Mouse (Mus musculus) layer of hippocampus, postnatal 36 days (tissue): ENCODE measurements around the gene B430218F22Rik. TPM values are rescaled to one million over a fixed set of nuclear protein-coding genes. Genes with fewer than 3 reads are reported as not detected.
"Not testable (repeated sequence)": the region's sequence is repeated elsewhere in the genome, so short reads cannot be mapped to it uniquely, and the experiment has no call there.

Experiments
- DNase-seq, 2 experiments: peaks; one replicate each; pipeline ENCODE4 v3.0.0; 2022
- total RNA-seq, 2 experiments: library from RNA; stranded (reverse); gene quantifications; 2 replicates each; pipeline ENCODE4 v1.2.3; 2021

B430218F22Rik gene
- under 1 TPM; 0.22 to 0.25 TPM for total RNA-seq

DNA sequence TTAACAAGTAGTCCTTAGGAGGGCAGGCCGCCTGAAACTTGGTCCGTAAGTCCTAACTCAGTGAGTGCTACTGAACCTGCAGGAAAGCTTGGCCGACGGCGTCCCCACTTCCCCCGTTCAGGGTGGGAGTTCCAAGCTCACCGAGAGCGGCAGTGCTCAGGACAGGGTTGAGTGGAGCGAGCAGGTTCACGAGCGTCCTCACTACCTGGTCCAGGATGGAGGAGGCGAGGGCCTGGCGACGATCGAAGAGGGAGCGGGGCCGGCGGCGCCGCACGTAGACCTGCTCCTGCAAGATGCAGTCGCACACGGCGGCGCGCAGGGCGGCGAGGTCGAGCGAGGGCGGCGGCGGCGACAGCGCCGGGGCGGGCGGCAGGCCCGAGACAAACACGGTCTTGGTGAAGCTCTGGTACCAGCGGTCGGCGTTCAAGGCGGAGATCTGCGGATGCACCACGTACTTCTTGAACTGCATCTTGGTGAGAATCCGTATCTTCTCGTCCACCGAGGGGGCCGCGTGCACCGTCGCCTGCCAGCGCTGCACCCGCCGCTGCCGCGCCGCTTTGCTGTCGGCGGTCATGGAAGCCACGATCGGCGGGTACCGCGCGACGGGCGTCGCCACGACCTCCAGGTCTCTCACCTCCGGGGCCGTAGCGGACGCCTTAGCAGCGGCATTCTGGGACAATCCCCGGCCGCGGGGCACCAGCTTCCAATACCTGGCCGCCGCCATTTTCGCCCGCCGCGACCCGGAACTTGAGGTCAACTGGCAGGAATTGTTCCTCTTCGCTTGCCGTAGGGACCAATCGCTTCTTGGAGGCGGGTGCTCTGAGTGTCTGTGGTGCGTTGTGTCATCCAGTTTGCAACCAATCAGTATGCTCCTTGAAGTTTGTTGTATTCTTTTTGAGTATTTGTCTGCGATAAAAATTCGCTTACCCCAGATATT lies at the start of gene B430218F22Rik, which contains the start of gene Mrps30:
B430218F22Rik (plus strand) TSS at position 120 of the 937 bp plus-strand sequence.
Mrps30 (minus strand) TSS at position 742 of the 937 bp plus-strand sequence.
- peak; percentile 93 to 94 for DNase-seq

DNA sequence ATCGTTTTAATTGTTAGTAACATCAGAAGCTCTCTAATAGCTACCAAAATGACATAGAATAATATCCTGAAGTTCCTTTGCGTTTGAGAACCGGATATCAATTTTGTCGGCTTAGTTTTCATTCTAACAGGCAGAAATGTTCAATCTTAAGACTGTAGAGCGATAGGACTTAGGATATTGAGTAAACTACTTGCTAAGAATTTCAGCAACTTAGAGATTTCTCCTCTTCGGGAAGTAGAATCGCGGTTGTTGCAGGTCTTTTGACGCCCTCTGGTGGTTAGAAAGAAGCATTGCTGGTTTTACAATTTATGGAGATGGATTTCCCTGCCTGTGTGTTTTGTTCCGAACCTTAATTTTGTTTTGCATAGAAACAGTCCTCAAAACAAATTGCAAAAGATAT lies 36.2 kb upstream of the B430218F22Rik start:
- no peak for DNase-seq

DNA sequence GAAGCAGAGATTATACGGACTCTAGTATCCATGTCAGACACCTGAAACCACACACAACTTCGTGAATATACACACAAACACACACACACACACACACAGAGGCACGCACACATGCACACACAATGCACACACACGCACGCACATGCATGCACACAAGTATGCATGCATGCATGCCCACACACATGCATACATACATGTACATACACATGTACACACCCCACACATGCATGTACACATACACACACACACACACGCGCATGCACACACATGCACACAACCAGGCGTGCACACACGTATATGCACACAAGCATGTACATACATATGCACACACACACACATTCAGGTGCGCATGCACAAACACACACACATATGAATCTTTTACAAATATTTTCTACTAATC lies 35.6 kb upstream of the B430218F22Rik start:
- no peak for DNase-seq

DNA sequence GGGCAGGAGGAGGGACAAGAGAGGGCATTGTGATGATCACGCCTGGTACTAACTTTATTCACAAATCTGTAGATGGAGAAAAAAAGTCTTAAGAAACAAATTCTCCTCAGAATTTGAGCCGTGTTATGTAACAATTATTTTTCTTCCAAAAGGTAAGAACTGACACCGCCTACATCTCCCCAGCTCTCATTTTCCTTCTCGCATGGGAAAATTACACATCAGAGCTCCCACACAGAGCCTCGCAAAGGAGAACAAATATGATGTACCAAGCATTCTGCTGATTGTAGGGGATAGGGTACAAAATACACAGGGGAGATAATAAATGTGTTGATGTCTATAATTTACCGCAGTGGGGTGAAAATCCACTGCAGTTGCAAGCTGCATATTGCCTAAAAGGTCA lies 23.1 kb upstream of the B430218F22Rik start:
- DNase-seq, result no peak

DNA sequence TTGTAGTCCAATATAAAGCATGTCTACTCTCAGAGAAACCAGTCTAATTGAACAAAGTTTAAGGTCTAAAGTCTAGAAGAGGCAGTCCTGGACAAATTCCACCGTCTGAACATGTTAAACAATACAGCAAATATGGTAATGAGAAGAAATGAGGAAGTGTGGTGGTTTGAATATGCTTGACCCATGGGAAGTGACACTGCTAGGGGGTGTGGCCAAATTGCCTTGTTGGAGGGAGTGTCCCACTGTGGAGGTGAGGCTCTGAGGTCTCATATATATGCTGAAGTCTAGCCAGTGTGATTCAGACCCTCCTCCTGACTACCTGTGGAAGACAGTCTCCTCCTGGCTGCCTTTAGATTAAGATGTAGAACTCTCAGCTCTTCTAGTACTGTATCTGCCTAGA lies 20.7 kb upstream of the B430218F22Rik start:
- no peak for DNase-seq

DNA sequence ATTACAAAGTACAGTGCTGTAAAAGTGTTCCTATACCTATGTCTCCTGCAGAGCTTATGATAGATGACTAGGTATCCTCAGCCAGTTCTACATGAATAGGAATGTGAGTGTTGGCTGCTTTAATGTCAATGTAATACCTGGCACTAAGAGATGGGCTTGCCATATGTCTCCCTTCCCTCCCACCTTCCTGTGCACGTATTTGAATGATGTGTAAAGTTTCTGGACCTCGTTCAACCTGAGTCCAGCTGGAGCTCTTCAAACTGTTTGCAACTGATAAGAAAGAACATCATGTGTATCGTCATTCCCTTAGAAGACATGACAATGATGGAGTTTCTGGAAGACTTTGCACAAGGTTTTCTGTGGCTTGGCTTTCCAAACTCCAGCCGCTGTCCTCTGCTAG lies 13.6 kb upstream of the B430218F22Rik start:
- no peak for DNase-seq

DNA sequence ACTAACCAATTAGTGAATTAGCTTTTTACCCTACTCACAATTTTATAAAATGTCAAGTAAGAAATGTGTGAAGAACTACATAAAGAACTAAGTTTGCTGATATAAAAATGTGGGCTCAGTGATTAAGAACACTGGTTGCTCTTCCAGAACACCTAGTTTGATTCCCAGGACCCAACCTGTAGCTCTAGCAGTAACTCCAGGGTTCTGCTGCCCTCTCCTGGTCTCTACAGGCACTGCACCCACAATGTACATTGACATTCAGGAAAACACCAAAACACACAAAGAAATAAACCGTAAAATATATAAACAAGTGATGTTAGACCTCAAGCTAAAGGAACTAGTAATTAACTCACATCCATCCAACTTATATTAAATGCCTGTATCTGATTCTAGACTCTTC lies 7.3 kb upstream of the B430218F22Rik start:
- peak; percentile 27 to 33 for DNase-seq

DNA sequence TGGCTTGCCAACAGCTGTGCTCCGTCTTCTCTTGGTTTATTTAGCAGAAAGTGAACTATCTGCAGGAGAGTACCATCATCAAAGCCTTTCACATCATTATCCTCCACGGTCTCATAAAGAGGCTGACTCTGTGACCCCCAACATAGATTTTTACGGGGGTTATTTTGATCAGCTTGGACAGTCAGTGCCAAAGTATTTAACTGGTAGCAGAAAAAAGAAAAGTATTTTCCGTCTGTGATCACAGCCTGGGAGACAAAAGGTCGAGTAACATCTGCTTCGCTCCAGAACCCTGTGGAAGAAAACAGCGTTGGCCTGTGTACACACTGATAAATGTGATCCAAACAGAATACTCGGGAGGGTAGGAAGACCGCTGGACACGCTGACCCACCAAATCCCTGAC lies 6.0 kb upstream of the B430218F22Rik start:
- no peak for DNase-seq

DNA sequence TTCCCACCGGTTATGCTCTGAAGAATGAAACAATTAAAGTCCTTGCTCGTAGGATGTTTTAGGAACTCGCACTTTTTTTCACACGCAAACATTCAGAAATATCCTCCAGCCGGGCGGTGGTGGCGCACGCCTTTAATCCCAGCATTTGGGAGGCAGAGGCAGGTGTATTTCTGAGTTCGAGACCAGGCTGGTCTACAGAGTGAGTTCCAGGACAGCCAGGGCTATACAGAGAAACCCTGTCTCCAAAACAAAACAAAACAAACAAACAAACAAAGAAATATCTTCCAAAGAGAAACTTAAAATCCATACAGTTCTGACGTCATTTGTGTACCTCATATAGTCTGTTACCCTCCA lies 995 bp downstream of the B430218F22Rik start:
- DNase-seq, result not testable (repeated sequence)

DNA sequence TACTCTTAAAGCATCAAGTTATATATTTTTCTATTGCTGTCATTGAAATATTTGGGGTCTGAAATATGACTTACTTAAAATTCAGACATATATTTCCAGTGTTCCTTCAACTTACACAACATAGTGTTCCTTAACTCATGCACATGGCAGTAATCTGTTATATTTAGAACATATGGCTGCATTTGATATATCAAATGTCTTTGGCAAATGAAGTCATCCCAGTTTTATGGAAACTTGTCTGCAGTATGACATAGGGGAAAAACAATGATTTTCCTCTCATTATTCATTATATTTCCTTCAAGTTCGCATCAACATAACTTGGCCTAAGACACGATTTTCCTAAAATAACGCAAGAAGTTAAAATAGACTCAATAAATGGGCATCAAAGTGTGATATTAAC lies 9.4 kb downstream of the B430218F22Rik start:
- no peak for DNase-seq

DNA sequence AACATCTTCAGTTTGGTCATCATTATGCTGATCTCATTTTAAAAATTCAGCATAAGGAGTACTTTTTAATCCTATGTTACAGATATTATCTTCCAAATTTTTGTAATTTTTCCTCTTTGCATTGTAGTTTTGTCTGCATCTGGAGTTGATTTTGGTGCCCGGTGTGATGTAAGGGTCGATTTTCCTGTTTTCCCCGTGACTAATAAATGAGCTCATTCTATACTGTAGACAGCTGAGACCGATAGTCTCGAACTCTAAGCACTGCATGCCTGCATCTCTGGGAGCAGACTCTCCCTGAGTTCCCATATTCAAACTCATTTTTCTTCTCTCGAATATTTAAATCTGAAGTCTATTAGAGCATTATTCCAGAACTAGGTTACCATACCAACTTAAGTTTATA lies 13.9 kb downstream of the B430218F22Rik start:
- no peak for DNase-seq

DNA sequence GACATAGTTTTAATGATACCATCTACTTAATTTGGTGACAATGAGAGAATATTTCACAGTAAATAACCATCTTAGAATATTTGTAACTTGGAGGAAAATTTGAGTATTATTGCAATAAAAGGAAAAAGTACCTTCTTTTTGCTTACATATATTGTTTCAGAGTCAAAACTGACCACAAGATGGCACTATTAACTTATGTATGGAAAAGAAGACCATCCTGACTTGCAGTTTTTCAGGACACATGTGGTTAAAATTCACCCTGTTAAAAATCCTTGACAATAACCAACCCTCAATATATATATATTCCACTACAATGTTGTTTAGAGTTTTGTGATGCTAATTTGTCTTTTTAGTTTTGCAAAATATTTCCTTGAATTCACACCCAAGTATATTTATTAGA lies 17.1 kb downstream of the B430218F22Rik start:
- no peak for DNase-seq

DNA sequence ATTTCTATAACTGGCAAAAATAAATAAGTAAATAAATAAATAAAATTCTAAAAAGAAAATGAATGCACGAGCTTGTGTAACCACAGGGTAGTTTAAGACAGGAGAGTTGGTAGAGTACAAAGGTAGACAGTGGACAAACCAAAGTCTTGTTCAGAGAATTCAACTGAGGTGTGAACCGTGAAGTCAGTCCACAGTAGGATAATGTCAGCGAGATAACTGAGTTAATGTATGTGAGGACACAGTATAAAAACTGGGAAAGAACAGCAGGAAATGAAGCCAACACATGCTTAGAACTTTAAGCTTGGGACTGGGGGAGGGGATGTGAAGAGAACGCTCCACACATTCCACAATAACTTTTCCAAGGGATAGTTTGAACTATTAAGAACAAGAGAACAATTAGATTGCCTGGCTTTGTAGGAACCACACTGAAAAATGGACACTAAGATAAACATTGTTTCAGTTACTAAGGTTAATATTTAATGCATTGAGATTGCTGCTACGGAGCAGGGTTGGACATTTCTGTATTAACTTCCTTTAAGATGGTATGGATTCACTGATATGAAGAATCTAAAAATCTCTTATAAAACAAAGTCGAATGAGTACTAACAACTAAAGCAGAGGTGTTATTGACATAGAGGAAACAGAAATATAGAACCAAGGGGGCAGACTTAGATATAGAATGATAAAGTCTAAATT lies 25.0 kb downstream of the B430218F22Rik start:
- DNase-seq, result no peak

DNA sequence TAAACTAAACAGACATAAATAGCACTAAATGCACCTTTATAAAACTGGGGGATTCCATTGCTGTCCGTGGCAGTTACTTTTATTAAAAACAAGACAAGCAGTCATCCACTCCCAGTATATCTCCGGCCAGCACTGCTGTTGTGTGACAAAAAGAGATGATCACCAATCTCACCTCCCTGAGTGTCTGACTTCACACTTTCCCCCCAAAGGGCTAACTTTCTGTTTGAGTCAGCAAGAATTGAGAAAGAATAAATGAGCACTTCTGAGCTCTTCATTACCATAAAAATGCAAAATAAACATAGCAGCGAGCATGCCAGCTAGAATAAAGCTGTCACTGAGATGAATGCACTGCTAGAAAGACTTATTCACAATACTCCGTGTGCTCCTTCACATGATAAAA lies 31.7 kb downstream of the B430218F22Rik start:
- no peak for DNase-seq

DNA sequence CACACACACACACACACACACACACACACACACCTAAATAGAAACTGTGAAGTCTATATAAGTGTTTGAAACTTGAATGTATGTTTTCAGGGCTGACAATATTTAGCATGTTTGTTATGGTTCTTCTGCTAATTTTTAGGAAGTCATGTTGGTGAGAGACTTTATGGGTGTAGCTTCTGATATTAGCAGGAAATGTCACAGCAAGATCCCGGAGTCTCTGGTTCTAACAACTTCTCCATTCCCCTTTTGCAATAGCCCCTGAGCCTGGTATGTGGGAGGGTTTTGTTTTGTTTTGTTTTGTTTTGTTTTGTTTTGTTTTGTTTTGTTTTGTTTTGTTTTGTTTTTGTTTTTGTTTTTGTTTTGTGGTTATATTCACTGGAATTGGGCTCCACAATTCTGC lies 34.0 kb downstream of the B430218F22Rik start:
- no peak for DNase-seq

DNA sequence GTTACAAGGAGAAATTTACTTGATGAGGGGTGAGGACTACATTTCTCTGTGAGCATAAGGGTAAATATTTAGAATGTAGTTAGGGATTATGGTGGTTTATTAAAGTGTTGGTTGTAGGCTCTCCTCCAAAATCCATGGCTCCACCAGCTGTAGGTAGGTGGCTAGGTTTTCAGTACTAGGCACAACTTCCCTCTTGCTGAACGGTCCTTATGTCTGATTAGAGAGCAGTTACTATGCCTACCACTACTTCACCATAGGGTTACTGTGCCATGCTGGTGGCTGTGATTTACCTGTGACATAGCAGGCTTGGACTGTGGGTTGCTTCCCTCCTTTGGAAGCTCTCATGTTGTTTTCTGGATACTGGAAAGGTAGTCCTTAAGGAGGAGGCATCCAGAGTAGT lies 34.4 kb downstream of the B430218F22Rik start:
- DNase-seq, result no peak

Other genes starting within 250 kb of the B430218F22Rik start
- 10 to 100 TPM; 17.5 to 17.6 TPM for gene Mrps30, start 622 bp downstream of the B430218F22Rik start, total RNA-seq